ENCODE assay signal across 18 mouse cellular contexts in the genomic region with DNA sequence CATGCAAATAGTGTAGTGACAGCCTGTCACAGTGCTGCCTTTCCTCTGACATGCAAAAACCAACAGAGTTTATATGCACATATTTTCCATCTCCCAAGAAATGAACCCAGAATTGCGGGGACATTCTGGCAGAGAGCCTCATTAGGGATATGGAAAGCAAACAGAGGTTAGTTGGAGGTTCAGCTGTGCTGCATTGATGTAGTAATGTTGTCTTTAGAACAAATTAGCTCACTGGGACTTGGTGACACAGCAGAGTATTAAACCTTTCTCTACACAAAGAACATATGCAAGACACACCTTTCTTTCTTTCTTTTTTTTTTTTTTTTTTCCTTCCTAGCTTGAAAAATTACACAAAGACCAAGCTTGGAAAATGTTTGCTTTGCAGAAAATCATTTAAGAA.
"Had no signal": no experiment of that assay in that cellular context is flagged by ENCODE, and none has a peak within 500 bp of the region (broad histone marks: within the 10 kb centered on the region; RNA-seq: fewer than 3 reads in every experiment).

No protein-coding gene starts in this region.

- H3K4me3 ChIP-seq: lung, embryonic 15.5 days; midbrain, embryonic 10.5 days; midbrain, embryonic 12.5 days; myocyte; neural tube, embryonic 13.5 days; neural tube, embryonic 15.5 days had no signal

- H3K9ac ChIP-seq: lung, embryonic 15.5 days; midbrain, embryonic 12.5 days; neural tube, embryonic 13.5 days; neural tube, embryonic 15.5 days had no signal

- H3K27me3 ChIP-seq: lung, embryonic 15.5 days; midbrain, embryonic 12.5 days; neural tube, embryonic 13.5 days; neural tube, embryonic 15.5 days had no signal

- H3K36me3 ChIP-seq: lung, embryonic 15.5 days; midbrain, embryonic 10.5 days; midbrain, embryonic 12.5 days; neural tube, embryonic 13.5 days; neural tube, embryonic 15.5 days had no signal

- H3K4me2 ChIP-seq: lung, embryonic 15.5 days; midbrain, embryonic 12.5 days; neural tube, embryonic 13.5 days; neural tube, embryonic 15.5 days had no signal

- H3K27ac ChIP-seq: lung, embryonic 15.5 days; midbrain, embryonic 10.5 days; midbrain, embryonic 12.5 days; neural tube, embryonic 13.5 days; neural tube, embryonic 15.5 days had no signal

- H3K9me3 ChIP-seq: lung, embryonic 15.5 days; midbrain, embryonic 10.5 days; midbrain, embryonic 12.5 days; neural tube, embryonic 13.5 days; neural tube, embryonic 15.5 days had no signal

- H3K4me1 ChIP-seq: lung, embryonic 15.5 days; midbrain, embryonic 10.5 days; midbrain, embryonic 12.5 days; neural tube, embryonic 13.5 days; neural tube, embryonic 15.5 days had no signal

- ATAC-seq: midbrain, embryonic 16.5 days had no signal

- DNase-seq: lung, adult 18-20 months; lung, postnatal 10 days; lung, postnatal 4 days; retina, postnatal 1 day; right cerebral cortex, adult 18-20 months; right cerebral cortex, postnatal 25 days; right cerebral cortex, postnatal 4 days; spleen, adult 18-20 months; thymus, adult 18-20 months; thymus, postnatal 14 days; thymus, postnatal 36 days had no signal
